Mouse (Mus musculus) heart, adult 9 months (tissue): Measurements from ENCODE around the gene Anxa4.
A peak's percentile ranks its signal among the peaks of the same experiment; 100 is the strongest.

ENCODE experiments used
- DNase-seq, 2 experiments: peaks; one replicate each; pipeline ENCODE4 v3.0.0; 2022; ENCODE audit warnings: low spot score in 2 of 2

The Anxa4 gene

GRCm38 (mm10) chr6:86801431-86801830 is 8.0 kb upstream of the Anxa4 start:
- no peak for DNase-seq

GRCm38 (mm10) chr6:86800467-86800866 is 7.1 kb upstream of the Anxa4 start:
- no peak for DNase-seq

- no peak for DNase-seq
Observed at GRCm38 (mm10) chr6:86797455-86797854, 4.1 kb upstream of the Anxa4 start.

GRCm38 (mm10) chr6:86793957-86794356 is 573 bp upstream of the Anxa4 start:
- no peak for DNase-seq

GRCm38 (mm10) chr6:86790351-86790943 is 2.9 kb downstream of the Anxa4 start:
- no peak for DNase-seq

- no peak for DNase-seq
Observed at GRCm38 (mm10) chr6:86788242-86788641, 5.1 kb downstream of the Anxa4 start.

- DNase-seq, result no peak
Observed at GRCm38 (mm10) chr6:86786545-86786944, 6.8 kb downstream of the Anxa4 start.

GRCm38 (mm10) chr6:86784739-86785138 is 8.6 kb downstream of the Anxa4 start:
- no peak for DNase-seq

GRCm38 (mm10) chr6:86782342-86782741 is 11.0 kb downstream of the Anxa4 start:
- no peak for DNase-seq

- DNase-seq, result no peak
Observed at GRCm38 (mm10) chr6:86781361-86781957, 11.9 kb downstream of the Anxa4 start.

- DNase-seq, result no peak
Observed at GRCm38 (mm10) chr6:86778910-86779594, 14.3 kb downstream of the Anxa4 start.

GRCm38 (mm10) chr6:86777181-86777580 is 16.2 kb downstream of the Anxa4 start:
- no peak for DNase-seq

GRCm38 (mm10) chr6:86776706-86777071 is 16.7 kb downstream of the Anxa4 start:
- peak in 1 of 2 experiments; percentile 24 for DNase-seq

- DNase-seq, result peak; percentile 68 to 69
Observed at GRCm38 (mm10) chr6:86776001-86776705, 17.2 kb downstream of the Anxa4 start.

GRCm38 (mm10) chr6:86774937-86775336 is 18.4 kb downstream of the Anxa4 start:
- DNase-seq, result no peak

- DNase-seq, result no peak
Observed at GRCm38 (mm10) chr6:86773830-86774229, 19.6 kb downstream of the Anxa4 start.

GRCm38 (mm10) chr6:86772631-86773030 is 20.8 kb downstream of the Anxa4 start:
- peak; percentile 64 to 70 for DNase-seq

- DNase-seq, result no peak
Observed at GRCm38 (mm10) chr6:86768938-86769337, 24.4 kb downstream of the Anxa4 start.

- no peak for DNase-seq
Observed at GRCm38 (mm10) chr6:86768186-86768776, 25.1 kb downstream of the Anxa4 start.

GRCm38 (mm10) chr6:86767465-86767864 is 25.9 kb downstream of the Anxa4 start:
- DNase-seq, result no peak

GRCm38 (mm10) chr6:86765637-86766059 is 27.7 kb downstream of the Anxa4 start:
- DNase-seq, result no peak
